Mouse (Mus musculus): ENCODE results near the gene Lrrc74a.

DNA sequence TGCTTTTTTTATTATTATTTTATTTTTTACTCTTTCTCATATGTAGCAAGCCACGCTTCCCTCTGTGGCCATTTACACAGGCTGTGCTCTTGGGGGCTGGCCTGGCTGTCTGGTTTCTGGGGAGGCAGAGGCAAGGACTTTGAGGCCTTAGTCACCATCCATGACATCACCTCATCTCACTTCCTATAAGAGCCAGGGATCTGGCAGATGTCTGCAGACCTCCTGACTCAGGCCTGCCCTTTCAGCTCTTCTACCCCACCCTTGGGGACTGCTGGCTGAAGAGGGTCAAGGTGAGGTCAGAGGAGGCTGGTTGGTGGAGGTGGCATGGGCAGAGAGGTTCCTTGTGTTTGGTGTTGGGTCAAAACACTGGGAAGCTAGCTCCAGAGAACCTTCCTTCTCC, 39.7 kb upstream of the Lrrc74a start:
- TF ChIP-seq CTCF (IDR thresholded peaks at IDR 0.05; ENCODE audit: low read depth) (no peak), EP300 (optimal IDR thresholded peaks at IDR 0.05) (no peak)

Data from stomach, postnatal 0 days (tissue).